Mouse (Mus musculus): ENCODE results near the gene Celf5. TPM values are rescaled to one million over a fixed set of nuclear protein-coding genes. Genes with fewer than 3 reads are reported as not detected.

Gene Celf5
- total and polyA plus RNA-seq, 2 experiments: not detected

- WGBS: 63% methylated on average over 7 of the region's 7 CpGs
- Histone ChIP-seq H3K27ac (replicated peaks; ENCODE audit: insufficient read depth, low read depth, low read length) (no peak overlapping the region), H3K4me3 (ENCODE audit: insufficient read depth, low read depth, low read length) (no peak overlapping the region), H3K9ac (ENCODE audit: low read depth, low read length) (no peak overlapping the region), H3K27me3 (ENCODE audit: control insufficient read depth, insufficient read depth, low read length) (0 out of 2 replicates have a peak, but pooled peaks cover 6% of the 10 kb centered on the region), H3K79me2 (ENCODE audit: control insufficient read depth, insufficient read depth, low read length) (no peaks in the 10 kb centered on the region), H3K36me3 (ENCODE audit: control insufficient read depth, insufficient read depth, low read length) (0 out of 2 replicates have a peak, but pooled peaks cover 2% of the 10 kb centered on the region), H3K4me1 (ENCODE audit: control insufficient read depth, insufficient read depth, low read length) (no peaks in the 10 kb centered on the region; the same call in 1 of the 2 replicates)
- DNase-seq (ENCODE audit: extremely low read depth, low read depth, low spot score): no peak
- TF ChIP-seq CTCF (IDR thresholded peaks at IDR 0.05; ENCODE audit: low read depth, low read length): no peak
- no peak for TF ChIP-seq POLR2A (IDR thresholded peaks at IDR 0.05; ENCODE audit: extremely low read depth, insufficient read depth, low read length)
Measured at GRCm38 (mm10) chr10:81485479-81486018, 3.0 kb upstream of the Celf5 start.

- Histone ChIP-seq H3K4me3 (ENCODE audit: insufficient read depth, low read depth, low read length) (no peak overlapping the region), H3K27me3 (ENCODE audit: control insufficient read depth, insufficient read depth, low read length) (0 out of 2 replicates have a peak, but pooled peaks cover 6% of the 10 kb centered on the region), H3K79me2 (ENCODE audit: control insufficient read depth, insufficient read depth, low read length) (no peaks in the 10 kb centered on the region), H3K4me1 (ENCODE audit: control insufficient read depth, insufficient read depth, low read length) (no peaks in the 10 kb centered on the region; the same call in 1 of the 2 replicates), H3K27ac (replicated peaks; ENCODE audit: insufficient read depth, low read depth, low read length) (no peak overlapping the region), H3K36me3 (ENCODE audit: control insufficient read depth, insufficient read depth, low read length) (0 out of 2 replicates have a peak, but pooled peaks cover 2% of the 10 kb centered on the region), H3K9ac (ENCODE audit: low read depth, low read length) (no peak overlapping the region)
- WGBS: 21% methylated on average over 2 of the region's 2 CpGs
- TF ChIP-seq POLR2A (IDR thresholded peaks at IDR 0.05; ENCODE audit: extremely low read depth, insufficient read depth, low read length): no peak
- peak; percentile 13; the same call in 1 of the 2 replicates for TF ChIP-seq CTCF (IDR thresholded peaks at IDR 0.05; ENCODE audit: low read depth, low read length)
- no peak for DNase-seq (ENCODE audit: extremely low read depth, low read depth, low spot score)
Measured at GRCm38 (mm10) chr10:81485060-81485449, 2.5 kb upstream of the Celf5 start.

DNA sequence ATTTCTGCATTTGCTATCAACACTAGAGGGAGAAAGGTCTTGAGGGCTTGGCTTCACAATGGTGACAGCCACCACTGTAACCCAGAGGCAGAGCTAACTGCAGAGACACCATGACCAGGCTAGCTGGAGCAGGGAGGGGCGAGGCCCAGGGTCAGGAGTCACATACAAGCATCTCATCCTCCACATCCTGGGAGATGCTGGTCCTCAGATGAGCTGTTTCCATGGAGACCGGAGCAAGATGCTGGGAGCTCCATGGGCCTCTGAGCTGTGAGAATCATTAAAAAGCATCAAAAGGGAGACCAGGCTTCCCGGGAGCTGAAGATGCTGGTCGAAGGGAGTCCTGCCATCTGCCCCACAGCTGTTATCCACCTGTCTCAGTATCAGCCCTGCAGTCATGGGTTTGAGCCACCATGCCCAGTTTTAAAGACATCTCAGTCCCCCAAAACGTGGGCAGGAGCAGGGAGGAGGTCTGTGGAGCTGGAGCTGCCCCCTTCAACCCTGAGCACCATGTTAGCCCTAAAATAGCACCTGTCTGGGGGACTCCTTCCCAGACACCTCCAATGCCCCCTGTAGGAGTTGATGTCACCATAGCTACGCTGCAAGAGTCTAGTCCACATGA, 2.0 kb upstream of the Celf5 start:
- H3K79me2 ChIP-seq (ENCODE audit: control insufficient read depth, insufficient read depth, low read length): no peaks in the 10 kb centered on the region
- H3K4me3 ChIP-seq (ENCODE audit: insufficient read depth, low read depth, low read length): no peak overlapping the region
- no peak for DNase-seq (ENCODE audit: extremely low read depth, low read depth, low spot score)
- 0 out of 2 replicates have a peak, but pooled peaks cover 6% of the 10 kb centered on the region for H3K27me3 ChIP-seq (ENCODE audit: control insufficient read depth, insufficient read depth, low read length)
- no peak overlapping the region for H3K27ac ChIP-seq (replicated peaks; ENCODE audit: insufficient read depth, low read depth, low read length)
- WGBS: 70% methylated on average over 6 of the region's 6 CpGs
- H3K9ac ChIP-seq (ENCODE audit: low read depth, low read length): no peak overlapping the region
- H3K36me3 ChIP-seq (ENCODE audit: control insufficient read depth, insufficient read depth, low read length): 0 out of 2 replicates have a peak, but pooled peaks cover 2% of the 10 kb centered on the region
- H3K4me1 ChIP-seq (ENCODE audit: control insufficient read depth, insufficient read depth, low read length): no peaks in the 10 kb centered on the region; the same call in 1 of the 2 replicates
- TF ChIP-seq CTCF (IDR thresholded peaks at IDR 0.05; ENCODE audit: low read depth, low read length) (no peak), POLR2A (IDR thresholded peaks at IDR 0.05; ENCODE audit: extremely low read depth, insufficient read depth, low read length) (no peak)

DNA sequence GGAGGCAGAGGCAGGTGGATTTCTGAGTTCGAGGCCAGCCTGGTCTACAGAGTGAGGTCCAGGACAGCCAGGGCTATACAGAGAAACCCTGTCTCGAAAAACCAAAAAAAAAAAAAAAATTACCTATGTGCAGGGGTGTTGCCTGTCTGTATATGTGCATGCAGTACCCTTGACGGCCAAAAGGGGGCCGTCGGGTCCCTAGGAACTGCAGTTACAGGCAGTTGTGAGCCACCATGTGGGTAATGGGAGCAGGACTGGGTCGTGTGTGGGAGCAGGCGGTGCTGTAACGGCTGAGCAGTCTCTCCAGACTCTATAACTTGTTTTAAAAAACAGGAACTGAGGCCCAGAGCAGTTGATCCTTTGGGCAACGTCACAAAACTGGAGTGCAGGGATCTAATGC, 1.5 kb upstream of the Celf5 start:
- Histone ChIP-seq H3K79me2 (ENCODE audit: control insufficient read depth, insufficient read depth, low read length) (no peaks in the 10 kb centered on the region), H3K36me3 (ENCODE audit: control insufficient read depth, insufficient read depth, low read length) (0 out of 2 replicates have a peak, but pooled peaks cover 2% of the 10 kb centered on the region), H3K27me3 (ENCODE audit: control insufficient read depth, insufficient read depth, low read length) (peaks cover 7% of the 10 kb centered on the region; the same call in 1 of the 2 replicates), H3K27ac (replicated peaks; ENCODE audit: insufficient read depth, low read depth, low read length) (no peak overlapping the region), H3K4me3 (ENCODE audit: insufficient read depth, low read depth, low read length) (no peak overlapping the region), H3K4me1 (ENCODE audit: control insufficient read depth, insufficient read depth, low read length) (no peaks in the 10 kb centered on the region; the same call in 1 of the 2 replicates), H3K9ac (ENCODE audit: low read depth, low read length) (no peak overlapping the region)
- WGBS: 23% methylated on average over 9 of the region's 9 CpGs
- TF ChIP-seq POLR2A (IDR thresholded peaks at IDR 0.05; ENCODE audit: extremely low read depth, insufficient read depth, low read length) (no peak), CTCF (IDR thresholded peaks at IDR 0.05; ENCODE audit: low read depth, low read length) (peak; percentile 70)
- DNase-seq (ENCODE audit: extremely low read depth, low read depth, low spot score): no peak

GRCm38 (mm10) chr10:81481605-81482532, 640 bp downstream of the Celf5 start:
- Histone ChIP-seq H3K4me3 (ENCODE audit: insufficient read depth, low read depth, low read length) (peak overlapping the region; percentile 56), H3K4me1 (ENCODE audit: control insufficient read depth, insufficient read depth, low read length) (no peaks in the 10 kb centered on the region; the same call in 1 of the 2 replicates), H3K36me3 (ENCODE audit: control insufficient read depth, insufficient read depth, low read length) (no peaks in the 10 kb centered on the region), H3K79me2 (ENCODE audit: control insufficient read depth, insufficient read depth, low read length) (no peaks in the 10 kb centered on the region), H3K27ac (replicated peaks; ENCODE audit: insufficient read depth, low read depth, low read length) (no peak overlapping the region), H3K27me3 (ENCODE audit: control insufficient read depth, insufficient read depth, low read length) (peaks cover 15% of the 10 kb centered on the region; the same call in 1 of the 2 replicates), H3K9ac (ENCODE audit: low read depth, low read length) (peak overlapping the region; percentile 75)
- no peak for DNase-seq (ENCODE audit: extremely low read depth, low read depth, low spot score)
- WGBS: 9% methylated on average over 33 of the region's 35 CpGs
- TF ChIP-seq CTCF (IDR thresholded peaks at IDR 0.05; ENCODE audit: low read depth, low read length) (no peak), POLR2A (IDR thresholded peaks at IDR 0.05; ENCODE audit: extremely low read depth, insufficient read depth, low read length) (no peak)
